Mouse (Mus musculus) hindbrain, embryonic 15.5 days (tissue): ENCODE measurements at regions not wholly inside any gene's neighbourhood (a gene's known extent, or its start where the extent isn't known, plus 50 kb on each side); places are given as distances from the start of the nearest gene placed in this dataset.
A peak's percentile ranks its signal among the peaks of the same experiment; 100 is the strongest.

Source experiments
- ATAC-seq: fragments of 200-750 bp; cut with Nextera tagmentation; 2 replicates; pipeline ENCODE4 v1.8.0; 2017; ENCODE audit warnings: low read depth, moderate number of reproducible peaks, moderate TSS enrichment; ENCODE audit not compliant: low FRiP score
- H3K27ac ChIP-seq: fragments of 300-500 bp; sonication (generic); replicated peaks from 2 replicates; pipeline ENCODE4 v1.5.1; 2015; ENCODE audit warnings: mild to moderate bottlenecking, inconsistent platforms
- H3K27me3 ChIP-seq: fragments of 300-500 bp; sonication (generic); 2 replicates; pipeline ENCODE4 v1.6.1; 2015; ENCODE audit warnings: control low read depth, inconsistent platforms
- H3K36me3 ChIP-seq: fragments of 300-500 bp; sonication (generic); 2 replicates; pipeline ENCODE4 v1.6.1; 2015; ENCODE audit warnings: control low read depth, inconsistent platforms
- H3K4me1 ChIP-seq: fragments of 300-500 bp; sonication (generic); replicated peaks from 2 replicates; pipeline ENCODE4 v1.6.1; 2015; ENCODE audit warnings: control low read depth, inconsistent platforms
- H3K4me2 ChIP-seq: fragments of 300-500 bp; sonication (generic); 2 replicates; pipeline ENCODE4 v1.6.1; 2015; ENCODE audit warnings: moderate library complexity, mild to moderate bottlenecking, inconsistent platforms
- H3K4me3 ChIP-seq: fragments of 300-500 bp; sonication (generic); 2 replicates; pipeline ENCODE4 v1.5.1; 2015; ENCODE audit warnings: mild to moderate bottlenecking, inconsistent platforms
- H3K9ac ChIP-seq: fragments of 300-500 bp; sonication (generic); 2 replicates; pipeline ENCODE4 v1.6.1; 2015; ENCODE audit warnings: inconsistent platforms
- H3K9me3 ChIP-seq: fragments of 300-500 bp; sonication (generic); 2 replicates; pipeline ENCODE4 v1.6.1; 2016; ENCODE audit warnings: control low read depth, inconsistent platforms
- WGBS: fragments of 180-500 bp; shearing (Covaris S2); methylation state at CpG from one replicate; pipeline ENCODE4 v1.1.7; 2015; 5-methylcytosine and 5-hydroxymethylcytosine counted together

GRCm38 (mm10) chr4:67539466-67539865 lies 712.1 kb downstream of the Tlr4 start:
- H3K4me3 ChIP-seq, result no peak overlapping the region
- no peaks in the 10 kb centered on the region for H3K4me1 ChIP-seq
- H3K4me2 ChIP-seq, result no peak overlapping the region
- no peaks in the 10 kb centered on the region for H3K9me3 ChIP-seq
- no peak overlapping the region for H3K27ac ChIP-seq
- 61% methylated on average over 5 of the region's 5 CpGs for WGBS
- no peak overlapping the region for H3K9ac ChIP-seq
- H3K27me3 ChIP-seq, result no peaks in the 10 kb centered on the region
- H3K36me3 ChIP-seq, result no peaks in the 10 kb centered on the region
- no peak for ATAC-seq

- no peak overlapping the region for H3K4me2 ChIP-seq
- no peak for ATAC-seq
- H3K9me3 ChIP-seq, result no peaks in the 10 kb centered on the region
- no peaks in the 10 kb centered on the region for H3K27me3 ChIP-seq
- H3K4me3 ChIP-seq, result no peak overlapping the region
- no peaks in the 10 kb centered on the region for H3K4me1 ChIP-seq
- H3K9ac ChIP-seq, result no peak overlapping the region
- WGBS, result 81% methylated on average over 1 of the region's 1 CpGs
- H3K36me3 ChIP-seq, result no peaks in the 10 kb centered on the region
- H3K27ac ChIP-seq, result no peak overlapping the region
Observed at GRCm38 (mm10) chr4:67546013-67546412, 718.6 kb downstream of the Tlr4 start.

DNA sequence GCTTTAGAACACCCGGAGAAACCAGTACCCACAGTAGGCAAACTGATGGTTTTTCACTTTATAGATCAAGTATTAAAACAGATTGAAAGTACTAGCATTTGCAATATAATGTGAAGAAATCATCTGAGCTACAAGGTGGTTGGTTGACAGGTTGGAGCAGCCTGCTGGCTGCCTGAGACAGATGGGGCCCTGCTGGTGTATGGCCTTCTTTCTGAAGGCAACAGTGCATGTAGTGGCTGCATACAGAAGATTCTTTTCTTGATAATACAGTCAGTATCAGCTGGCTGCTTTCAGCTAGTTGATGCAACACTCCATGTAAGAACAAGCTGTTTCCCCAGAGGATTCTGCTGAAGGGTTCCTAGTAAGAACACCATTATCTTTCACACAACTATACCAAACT lies 720.6 kb downstream of the Tlr4 start:
- Histone ChIP-seq H3K4me1 (no peaks in the 10 kb centered on the region), H3K4me2 (no peak overlapping the region), H3K27ac (no peak overlapping the region), H3K36me3 (no peaks in the 10 kb centered on the region), H3K4me3 (no peak overlapping the region), H3K9ac (no peak overlapping the region), H3K9me3 (no peaks in the 10 kb centered on the region), H3K27me3 (no peaks in the 10 kb centered on the region)
- no peak for ATAC-seq
- 90% methylated on average over 1 of the region's 1 CpGs for WGBS

DNA sequence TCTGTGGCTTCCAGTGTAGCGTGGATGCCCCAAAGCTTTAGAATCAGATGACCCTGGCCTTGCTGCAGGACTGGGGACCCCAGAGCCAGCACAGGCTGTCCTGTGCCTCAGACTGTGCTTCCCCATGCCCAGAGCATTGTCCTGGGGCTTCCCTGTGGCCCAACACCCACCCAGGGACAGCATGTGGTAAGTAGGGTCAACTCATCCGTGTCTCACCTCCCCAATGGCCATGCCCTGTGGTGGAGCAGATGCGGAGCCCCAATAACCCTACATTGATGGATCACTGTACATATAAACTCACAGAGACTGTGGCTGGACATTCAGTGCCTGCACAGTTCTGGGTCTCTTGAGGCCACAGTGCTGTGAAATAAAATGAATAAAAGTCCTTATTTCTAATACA lies 726.1 kb downstream of the Tlr4 start:
- Histone ChIP-seq H3K36me3 (no peaks in the 10 kb centered on the region), H3K27ac (no peak overlapping the region), H3K9ac (no peak overlapping the region), H3K4me3 (no peak overlapping the region), H3K4me1 (no peaks in the 10 kb centered on the region), H3K27me3 (no peaks in the 10 kb centered on the region), H3K4me2 (no peak overlapping the region), H3K9me3 (no peaks in the 10 kb centered on the region)
- no peak for ATAC-seq
- WGBS, result 85% methylated on average over 3 of the region's 3 CpGs

DNA sequence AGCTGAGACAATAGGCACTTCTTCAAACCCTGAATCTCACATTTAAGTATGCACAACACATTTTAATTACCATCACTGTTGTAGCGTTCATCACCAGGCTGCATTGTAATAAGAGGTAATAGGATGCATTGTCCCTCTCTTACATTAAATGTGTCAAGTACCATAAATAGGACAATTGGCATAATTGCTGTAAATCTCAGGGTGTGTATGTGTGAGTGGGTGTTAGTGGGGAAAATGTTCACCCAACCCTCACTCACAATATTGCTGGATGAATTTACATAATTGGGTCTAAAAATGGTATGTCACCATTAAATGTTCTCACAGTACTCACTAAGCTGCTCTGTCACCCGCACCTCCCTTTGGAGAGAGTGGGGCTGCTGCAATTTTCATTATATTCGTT lies 747.4 kb downstream of the Tlr4 start:
- Histone ChIP-seq H3K9me3 (no peaks in the 10 kb centered on the region), H3K4me2 (no peak overlapping the region), H3K36me3 (no peaks in the 10 kb centered on the region), H3K9ac (no peak overlapping the region), H3K4me1 (no peaks in the 10 kb centered on the region), H3K4me3 (no peak overlapping the region), H3K27ac (no peak overlapping the region), H3K27me3 (no peaks in the 10 kb centered on the region)
- 64% methylated on average over 3 of the region's 3 CpGs for WGBS
- no peak for ATAC-seq

DNA sequence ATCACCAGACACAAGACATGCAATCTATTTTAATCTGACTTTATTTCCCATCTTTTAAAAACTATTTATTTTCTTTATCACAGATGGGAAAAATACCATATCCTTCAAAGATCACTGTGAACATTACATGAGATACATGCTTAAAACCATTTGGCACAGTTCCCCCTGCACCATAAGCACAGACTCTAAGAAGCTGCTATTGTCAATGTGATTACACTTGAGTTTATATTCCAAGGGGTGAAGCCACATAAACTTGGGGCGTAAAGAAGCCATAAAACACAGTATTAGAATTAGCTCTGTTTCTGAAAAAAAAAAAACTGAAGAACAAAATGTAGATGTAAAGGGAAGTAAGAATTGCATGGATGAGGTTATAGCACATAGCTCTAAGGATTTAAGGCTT lies 762.1 kb downstream of the Tlr4 start:
- 68% methylated on average over 1 of the region's 1 CpGs for WGBS
- Histone ChIP-seq H3K27me3 (no peaks in the 10 kb centered on the region), H3K4me2 (no peak overlapping the region), H3K9ac (no peak overlapping the region), H3K36me3 (no peaks in the 10 kb centered on the region), H3K4me1 (peaks cover 9% of the 10 kb centered on the region), H3K27ac (peak overlapping the region; percentile 51; the same call in 1 of the 2 replicates), H3K9me3 (no peaks in the 10 kb centered on the region), H3K4me3 (no peak overlapping the region)
- no peak for ATAC-seq

DNA sequence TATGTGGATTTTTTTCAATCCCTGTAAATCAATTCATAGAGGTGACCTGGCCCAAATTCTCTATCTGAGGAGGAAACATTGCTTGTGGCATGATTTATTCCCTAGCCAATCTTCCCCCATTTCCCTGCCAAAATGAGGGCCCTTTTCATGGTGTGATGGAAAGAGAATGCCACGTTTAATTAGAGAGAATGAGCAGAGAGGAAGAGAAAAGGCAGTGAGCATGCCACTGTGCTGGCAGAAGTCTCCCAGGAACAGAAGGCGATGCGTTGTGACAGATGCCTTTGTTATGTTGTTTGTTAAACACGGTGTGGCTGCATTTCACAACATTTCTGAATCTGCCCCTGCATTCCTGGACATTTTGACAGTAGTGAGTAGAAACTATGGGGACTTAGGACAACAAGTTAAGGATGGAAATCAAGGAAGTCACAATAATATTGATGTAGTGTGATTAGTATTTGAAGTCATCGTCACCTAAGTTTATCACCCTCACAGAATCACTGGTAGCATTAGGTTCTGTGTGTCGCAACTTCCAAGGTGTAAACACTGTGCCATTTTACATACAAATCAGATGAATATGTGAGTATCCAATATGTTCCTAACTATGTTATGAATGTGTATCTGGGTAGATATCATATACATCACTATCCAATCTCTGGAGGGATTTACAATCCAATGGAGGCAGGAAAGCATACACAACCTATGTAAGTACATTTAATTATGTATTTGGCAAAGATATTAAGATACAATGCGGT lies 762.8 kb downstream of the Tlr4 start:
- Histone ChIP-seq H3K27ac (peak overlapping the region; percentile 51), H3K36me3 (no peaks in the 10 kb centered on the region), H3K4me2 (no peak overlapping the region), H3K4me3 (no peak overlapping the region), H3K4me1 (peaks cover 9% of the 10 kb centered on the region), H3K9ac (no peak overlapping the region), H3K27me3 (no peaks in the 10 kb centered on the region), H3K9me3 (no peaks in the 10 kb centered on the region)
- 35% methylated on average over 7 of the region's 7 CpGs for WGBS
- ATAC-seq, result peak; percentile 84; the same call in 1 of the 2 replicates

DNA sequence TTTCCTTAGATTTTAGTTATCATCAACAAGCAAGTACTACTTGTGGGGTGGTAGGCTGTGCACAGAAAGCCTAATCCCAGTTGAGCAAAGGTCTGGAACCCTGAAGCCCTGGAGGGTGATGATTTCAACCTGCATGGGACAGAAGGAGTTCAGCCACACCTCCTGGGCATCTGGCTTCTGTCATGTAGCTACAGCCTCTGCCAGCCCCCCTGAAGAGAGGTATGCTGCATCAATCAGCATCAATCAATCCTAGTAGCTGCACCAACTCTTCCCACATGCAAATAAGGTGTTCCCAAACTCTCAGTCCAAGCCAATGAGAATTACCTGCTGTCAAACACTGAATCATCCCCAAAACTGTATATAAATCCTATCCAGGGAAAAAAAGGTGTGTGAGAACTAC lies 779.8 kb downstream of the Tlr4 start:
- Histone ChIP-seq H3K9ac (no peak overlapping the region), H3K27me3 (no peaks in the 10 kb centered on the region), H3K4me2 (no peak overlapping the region), H3K36me3 (no peaks in the 10 kb centered on the region), H3K4me3 (no peak overlapping the region), H3K9me3 (no peaks in the 10 kb centered on the region), H3K27ac (no peak overlapping the region), H3K4me1 (no peaks in the 10 kb centered on the region)
- no peak for ATAC-seq

DNA sequence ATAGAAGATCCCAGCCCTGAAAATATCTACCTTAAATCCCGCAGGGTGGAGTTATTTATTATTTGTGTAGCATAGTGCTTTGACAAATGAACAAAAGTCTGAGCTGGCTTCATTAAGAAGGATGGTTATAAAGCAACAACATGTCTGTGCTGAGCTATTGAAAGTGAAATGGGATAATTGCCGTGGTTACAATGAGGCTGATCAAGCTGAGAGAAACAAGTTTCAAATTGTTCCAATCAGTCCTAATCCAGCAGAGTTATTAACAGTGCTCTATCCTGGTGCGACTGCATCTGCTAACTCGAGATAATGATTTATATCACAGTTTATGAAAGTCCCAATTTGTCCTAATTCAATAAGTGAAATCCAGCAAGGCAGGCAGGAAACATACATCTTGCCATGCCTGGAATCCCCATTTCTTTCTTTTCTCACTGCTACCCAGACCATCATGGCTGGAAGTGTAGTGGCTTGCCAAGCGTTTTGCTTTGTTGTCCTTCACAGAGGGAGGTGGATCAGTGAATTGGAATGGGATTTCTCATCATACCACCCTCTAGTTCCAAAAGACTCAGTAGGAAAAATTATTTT lies 787.2 kb downstream of the Tlr4 start:
- H3K9me3 ChIP-seq, result no peaks in the 10 kb centered on the region
- H3K9ac ChIP-seq, result no peak overlapping the region
- ATAC-seq, result no peak
- H3K27ac ChIP-seq, result no peak overlapping the region
- no peak overlapping the region for H3K4me3 ChIP-seq
- H3K4me2 ChIP-seq, result no peak overlapping the region
- WGBS, result 49% methylated on average over 5 of the region's 5 CpGs
- no peaks in the 10 kb centered on the region for H3K27me3 ChIP-seq
- H3K4me1 ChIP-seq, result no peaks in the 10 kb centered on the region
- H3K36me3 ChIP-seq, result no peaks in the 10 kb centered on the region

- no peak for ATAC-seq
Observed at GRCm38 (mm10) chr4:67626641-67627040, 799.3 kb downstream of the Tlr4 start.

DNA sequence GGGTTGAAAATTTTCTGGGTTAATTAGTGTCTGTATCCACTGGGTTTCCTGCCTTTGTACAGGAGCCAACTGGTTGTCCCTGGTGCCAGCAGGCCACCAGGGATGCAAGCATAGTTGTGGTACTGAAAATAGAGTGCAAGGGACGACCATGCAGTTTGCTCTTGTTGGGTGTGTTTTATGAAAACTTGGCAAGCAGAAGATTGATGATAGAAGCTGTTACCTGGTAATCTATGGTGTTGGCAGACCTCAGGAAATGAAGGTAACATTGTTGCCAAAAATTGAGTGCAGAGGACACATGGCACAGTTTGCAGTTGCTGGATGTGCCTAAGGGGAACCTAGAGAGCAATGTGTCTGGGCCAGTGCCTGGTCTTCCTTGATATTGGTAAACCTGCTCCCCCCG lies 818.7 kb downstream of the Tlr4 start:
- Histone ChIP-seq H3K9me3 (no peaks in the 10 kb centered on the region), H3K27me3 (no peaks in the 10 kb centered on the region), H3K4me2 (no peak overlapping the region), H3K36me3 (no peaks in the 10 kb centered on the region), H3K27ac (no peak overlapping the region), H3K4me1 (no peaks in the 10 kb centered on the region), H3K4me3 (no peak overlapping the region), H3K9ac (no peak overlapping the region)
- no peak for ATAC-seq
- 72% methylated on average over 2 of the region's 2 CpGs for WGBS

More at GRCm38 (mm10) chr4:67626641-67627040, 799.3 kb downstream of the Tlr4 start:
- no peak overlapping the region for H3K9ac ChIP-seq
- H3K4me2 ChIP-seq, result no peak overlapping the region
- no peaks in the 10 kb centered on the region for H3K36me3 ChIP-seq
- no peak overlapping the region for H3K4me3 ChIP-seq
- no peaks in the 10 kb centered on the region for H3K4me1 ChIP-seq
- H3K27me3 ChIP-seq, result no peaks in the 10 kb centered on the region
- H3K27ac ChIP-seq, result no peak overlapping the region
- H3K9me3 ChIP-seq, result no peaks in the 10 kb centered on the region

GRCm38 (mm10) chr4:67662122-67662521 lies 834.7 kb downstream of the Tlr4 start:
- H3K27ac ChIP-seq, result no peak overlapping the region
- H3K9me3 ChIP-seq, result no peaks in the 10 kb centered on the region
- ATAC-seq, result no peak
- H3K4me2 ChIP-seq, result no peak overlapping the region
- H3K4me3 ChIP-seq, result no peak overlapping the region
- no peaks in the 10 kb centered on the region for H3K4me1 ChIP-seq
- H3K27me3 ChIP-seq, result no peaks in the 10 kb centered on the region
- WGBS, result 46% methylated on average over 3 of the region's 3 CpGs
- H3K36me3 ChIP-seq, result no peaks in the 10 kb centered on the region
- H3K9ac ChIP-seq, result no peak overlapping the region

- H3K4me2 ChIP-seq, result no peak overlapping the region
- ATAC-seq, result no peak
- no peaks in the 10 kb centered on the region for H3K27me3 ChIP-seq
- no peak overlapping the region for H3K9ac ChIP-seq
- H3K9me3 ChIP-seq, result no peaks in the 10 kb centered on the region
- H3K4me1 ChIP-seq, result no peaks in the 10 kb centered on the region
- H3K27ac ChIP-seq, result no peak overlapping the region
- no peaks in the 10 kb centered on the region for H3K36me3 ChIP-seq
- H3K4me3 ChIP-seq, result no peak overlapping the region
- WGBS, result 74% methylated on average over 1 of the region's 1 CpGs
Observed at GRCm38 (mm10) chr4:67673961-67674360, 846.6 kb downstream of the Tlr4 start.
